Comparison of ENCODE assay signal across 12 mouse cellular contexts in the genomic region with DNA sequence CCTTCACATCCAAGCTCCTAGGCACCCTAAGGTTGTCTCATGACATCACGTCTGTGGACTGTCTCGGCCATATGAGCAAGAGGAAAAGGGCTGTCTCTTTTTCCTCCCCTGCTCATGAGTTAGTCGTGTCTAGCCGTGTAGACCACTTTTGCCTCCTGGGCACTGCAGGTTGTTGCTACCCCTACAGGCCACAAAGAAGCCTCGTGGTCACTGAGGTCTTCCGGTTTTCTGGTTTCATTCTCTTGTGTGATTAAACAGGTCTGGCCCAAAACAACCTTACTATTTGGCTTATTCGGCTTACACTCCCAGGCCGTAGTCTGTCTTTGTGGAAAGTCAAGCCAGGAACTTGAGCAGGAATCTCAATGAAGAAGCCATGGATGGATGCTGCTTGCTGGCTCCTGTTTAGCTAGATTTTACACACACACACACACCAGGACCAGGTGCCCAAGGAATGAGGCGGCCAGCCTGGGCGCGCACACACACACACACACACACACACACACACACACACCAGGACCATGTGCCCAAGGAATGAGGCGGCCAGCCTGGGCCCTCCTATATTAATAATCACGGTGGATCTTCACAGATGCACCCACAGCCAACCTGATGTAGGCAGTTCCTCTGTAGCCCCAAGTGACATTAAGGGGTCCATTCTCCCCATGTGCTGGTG. TPM values are rescaled to one million over a fixed set of nuclear protein-coding genes. Genes with fewer than 3 reads are reported as not detected.
DNase-seq lines count a peak whose midpoint lies in the region; ATAC-seq lines count a peak whose summit lies in the region.
"Had no signal": no experiment of that assay in that cellular context is flagged by ENCODE, and none has a peak within 500 bp of the region (broad histone marks: within the 10 kb centered on the region; RNA-seq: fewer than 3 reads in every experiment).

No protein-coding gene starts in this region.

- H3K9ac ChIP-seq in heart, embryonic 16.5 days (ENCODE audit: low read length), result no peak overlapping the region
- no peak overlapping the region; the same call in 1 of the 2 replicates for H3K9ac ChIP-seq in neural tube, embryonic 13.5 days
- no peak overlapping the region for H3K9ac ChIP-seq in hindbrain, embryonic 12.5 days
- H3K9ac ChIP-seq: forebrain, embryonic 15.5 days had no signal

- H3K36me3 ChIP-seq in heart, embryonic 16.5 days (ENCODE audit: control insufficient read depth, insufficient read depth), result no peaks in the 10 kb centered on the region
- no peaks in the 10 kb centered on the region for H3K36me3 ChIP-seq in neural tube, embryonic 13.5 days
- H3K36me3 ChIP-seq in hindbrain, embryonic 12.5 days, result no peaks in the 10 kb centered on the region
- H3K36me3 ChIP-seq: forebrain, embryonic 15.5 days had no signal

- H3K4me2 ChIP-seq in heart, embryonic 16.5 days (ENCODE audit: low read depth, low read length), result no peak overlapping the region
- H3K4me2 ChIP-seq in neural tube, embryonic 13.5 days, result no peak overlapping the region
- H3K4me2 ChIP-seq in hindbrain, embryonic 12.5 days (replicated peaks), result no peak overlapping the region
- H3K4me2 ChIP-seq: forebrain, embryonic 15.5 days had no signal

- peak overlapping the region; percentile 54; the same call in 1 of the 2 replicates for H3K27ac ChIP-seq in heart, embryonic 16.5 days (ENCODE audit: low read length)
- 0 out of 2 replicates have a peak overlapping the region, but pooled peaks have one; percentile 23 for H3K27ac ChIP-seq in neural tube, embryonic 13.5 days (replicated peaks)
- H3K27ac ChIP-seq in hindbrain, embryonic 12.5 days, result peak overlapping the region; percentile 66; the same call in 1 of the 2 replicates

- H3K27me3 ChIP-seq in heart, embryonic 16.5 days (ENCODE audit: control insufficient read depth, insufficient read depth, low read length), result no peaks in the 10 kb centered on the region
- peaks cover 3% of the 10 kb centered on the region for H3K27me3 ChIP-seq in neural tube, embryonic 13.5 days
- no peaks in the 10 kb centered on the region for H3K27me3 ChIP-seq in hindbrain, embryonic 12.5 days
- H3K27me3 ChIP-seq: forebrain, embryonic 15.5 days had no signal

- no peak for ATAC-seq in heart, embryonic 16.5 days (replicated peaks; ENCODE audit: extremely low read depth, insufficient read depth, low FRiP score)
- no peak for ATAC-seq in neural tube, embryonic 13.5 days (ENCODE audit: low read depth)
- ATAC-seq in hindbrain, embryonic 12.5 days (ENCODE audit: low FRiP score), result no peak

- H3K4me3 ChIP-seq in heart, embryonic 16.5 days (ENCODE audit: low read length), result no peak overlapping the region
- no peak overlapping the region for H3K4me3 ChIP-seq in neural tube, embryonic 13.5 days
- no peak overlapping the region for H3K4me3 ChIP-seq in hindbrain, embryonic 12.5 days
- H3K4me3 ChIP-seq: forebrain, embryonic 15.5 days; megakaryocyte, embryonic 14.5 days had no signal

- no peak for DNase-seq in heart, adult 9 months (ENCODE audit: low spot score in 2 of 2)
- no peak for DNase-seq in neural tube, embryonic 10.5 days (ENCODE audit: extremely low spot score, low spot score)
- DNase-seq in left cerebral cortex, adult 8-10 months (ENCODE audit: low spot score in 2 of 2), result no peak
- no peak for DNase-seq in left cerebral cortex, postnatal 14 days (ENCODE audit: low spot score in 2 of 2)
- DNase-seq: adrenal gland, adult 8-10 months; cerebellum, adult 18-20 months; thymus, postnatal 25 days had no signal

- H3K4me1 ChIP-seq in heart, embryonic 16.5 days (ENCODE audit: control insufficient read depth, insufficient read depth, low read length), result peaks cover 71% of the 10 kb centered on the region
- peaks cover 95% of the 10 kb centered on the region for H3K4me1 ChIP-seq in neural tube, embryonic 13.5 days (replicated peaks)
- peaks cover 87% of the 10 kb centered on the region for H3K4me1 ChIP-seq in hindbrain, embryonic 12.5 days

- intact Hi-C loops in left cerebral cortex, postnatal 14 days (cut with DNase I), result no loop called here

- no peaks in the 10 kb centered on the region for H3K9me3 ChIP-seq in heart, embryonic 16.5 days (replicated peaks; ENCODE audit: control insufficient read depth, low read length)
- H3K9me3 ChIP-seq in neural tube, embryonic 13.5 days, result no peaks in the 10 kb centered on the region
- H3K9me3 ChIP-seq in hindbrain, embryonic 12.5 days (replicated peaks), result no peaks in the 10 kb centered on the region
- H3K9me3 ChIP-seq: forebrain, embryonic 15.5 days; megakaryocyte, embryonic 14.5 days had no signal

- 83% methylated on average over 13 of the region's 13 CpGs for WGBS in heart, embryonic 16.5 days
- WGBS in neural tube, embryonic 13.5 days, result 86% methylated on average over 13 of the region's 13 CpGs
- 82% methylated on average over 13 of the region's 13 CpGs for WGBS in hindbrain, embryonic 12.5 days

RNA-seq across cellular contexts. Expression of gene Bahcc1, which starts 21.0 kb away (rescaled TPM):
- polyA plus RNA-seq in heart, embryonic 16.5 days (2015; fragmentation: Nextera tagmentation; extraction: Ambion mirVana), result 4.6 and 4.7 TPM in 2 replicates
- 13.6 and 15.3 TPM in 2 replicates for polyA plus RNA-seq in neural tube, embryonic 13.5 days (2015; fragmentation: Nextera tagmentation; extraction: Ambion mirVana)
- 21.9 and 23.8 TPM in 2 replicates for polyA plus RNA-seq in hindbrain, embryonic 12.5 days (2016; fragmentation: Nextera tagmentation; extraction: Ambion mirVana)
- total RNA-seq in left cerebral cortex, adult 8-10 months (2022), result 10 to 100 TPM; 20.8 to 23.0 (median 21.6) TPM
- 10 to 100 TPM; 16.4 to 17.6 TPM for total RNA-seq in left cerebral cortex, postnatal 14 days (2021)
